Mouse (Mus musculus) myocyte (in vitro differentiated cells): ENCODE measurements around the gene Prkag2. TPM values are rescaled to one million over a fixed set of nuclear protein-coding genes. Genes with fewer than 3 reads are reported as not detected.
A peak's percentile ranks its signal among the peaks of the same experiment; 100 is the strongest.

Source experiments
- H3K27me3 ChIP-seq: one replicate; pipeline ENCODE4 v1.6.1; 2011; ENCODE audit not compliant: control insufficient read depth, insufficient read depth, insufficient read length
- H3K36me3 ChIP-seq: one replicate; pipeline ENCODE4 v1.6.1; 2011; ENCODE audit not compliant: control insufficient read depth, insufficient read depth
- H3K4me2 ChIP-seq: one replicate; pipeline ENCODE4 v1.6.1; 2011; ENCODE audit warnings: low read depth, control low read depth
- H3K4me3 ChIP-seq: one replicate; pipeline ENCODE4 v1.5.1; 2011; ENCODE audit warnings: mild to moderate bottlenecking, control low read depth, moderate library complexity
- H3K79me2 ChIP-seq: one replicate; pipeline ENCODE4 v1.6.1; 2011; ENCODE audit not compliant: control insufficient read depth, insufficient read depth
- H3ac ChIP-seq: one replicate; pipeline ENCODE4 v1.6.1; 2011; ENCODE audit not compliant: control insufficient read depth, insufficient read length
- CEBPB ChIP-seq: IDR thresholded peaks from 2 replicates; pipeline ENCODE4 v1.6.1; 2011; ENCODE audit warnings: mild to moderate bottlenecking, moderate library complexity; ENCODE audit not compliant: poor library complexity, insufficient read depth, severe bottlenecking
- E2F4 ChIP-seq: IDR thresholded peaks from one replicate; pipeline ENCODE4 v1.6.1; 2011; ENCODE audit warnings: mild to moderate bottlenecking, control low read depth, moderate library complexity; ENCODE audit not compliant: insufficient read depth
- MAX ChIP-seq: IDR thresholded peaks from one replicate; pipeline ENCODE4 v1.6.1; 2011; ENCODE audit warnings: low read depth, mild to moderate bottlenecking, control low read depth
- MYOD1 ChIP-seq, 3 experiments: IDR thresholded peaks; one replicate each; pipeline ENCODE4 v1.6.1; 2011; ENCODE audit warnings: control low read depth in 2 of 3, low read depth in 2 of 3, mild to moderate bottlenecking in 2 of 3, moderate library complexity in 1 of 3; ENCODE audit not compliant: insufficient read length in 2 of 3, control insufficient read depth in 1 of 3
- MYOG ChIP-seq, 3 experiments: IDR thresholded peaks; one replicate each; pipeline ENCODE4 v1.6.1; 2011; ENCODE audit warnings: control low read depth in 2 of 3, low read depth in 2 of 3, mild to moderate bottlenecking in 2 of 3; ENCODE audit not compliant: insufficient read length in 2 of 3, control insufficient read depth in 1 of 3, insufficient read depth in 1 of 3
- POLR2A ChIP-seq: IDR thresholded peaks from one replicate; pipeline ENCODE4 v1.6.1; 2011; ENCODE audit warnings: low read depth, mild to moderate bottlenecking, control low read depth, moderate library complexity; ENCODE audit not compliant: insufficient read length
- POLR2AphosphoS2 ChIP-seq: IDR thresholded peaks from one replicate; pipeline ENCODE4 v1.6.1; 2011; ENCODE audit warnings: low read depth, control low read depth; ENCODE audit not compliant: insufficient read length
- REST ChIP-seq: IDR thresholded peaks from one replicate; pipeline ENCODE4 v1.6.1; 2011; ENCODE audit warnings: mild to moderate bottlenecking, control low read depth, moderate library complexity; ENCODE audit not compliant: insufficient read depth, insufficient read length
- SRF ChIP-seq: IDR thresholded peaks from one replicate; pipeline ENCODE4 v1.6.1; 2011; ENCODE audit warnings: low read depth; ENCODE audit not compliant: control insufficient read depth, insufficient read length
- TCF12 ChIP-seq: IDR thresholded peaks from one replicate; pipeline ENCODE4 v1.6.1; 2011; ENCODE audit warnings: mild to moderate bottlenecking, control low read depth; ENCODE audit not compliant: poor library complexity, insufficient read depth, severe bottlenecking
- TCF3 ChIP-seq: IDR thresholded peaks from one replicate; pipeline ENCODE4 v1.6.1; 2011; ENCODE audit warnings: low read depth, control low read depth; ENCODE audit not compliant: insufficient read length
- USF1 ChIP-seq: IDR thresholded peaks from one replicate; pipeline ENCODE4 v1.6.1; 2011; ENCODE audit warnings: low read depth, mild to moderate bottlenecking, control low read depth, moderate library complexity
- polyA plus RNA-seq: library from polyadenylated mRNA; unstranded; fragments of >200 nt; fragmentation: generic; extraction: Trizol; gene quantifications from one replicate; pipeline ENCODE4 v1.2.1, GENCODE M21; 2012; ENCODE audit warnings: missing spikeins

Prkag2 gene
- polyA plus RNA-seq, 1 experiment, result 5.8 TPM

GRCm38 (mm10) chr5:24919155-24919554 is 181.3 kb downstream of the Prkag2 start:
- Histone ChIP-seq H3ac (no peak overlapping the region), H3K36me3 (no peaks in the 10 kb centered on the region), H3K4me2 (no peak overlapping the region), H3K27me3 (no peaks in the 10 kb centered on the region), H3K4me3 (no peak overlapping the region), H3K79me2 (no peaks in the 10 kb centered on the region)
- TF ChIP-seq E2F4 (no peak), REST (no peak)

- H3K27me3 ChIP-seq, result no peaks in the 10 kb centered on the region
- H3K4me2 ChIP-seq, result no peak overlapping the region
- H3K36me3 ChIP-seq, result no peaks in the 10 kb centered on the region
- TF ChIP-seq TCF12, result no peak
- no peak for TF ChIP-seq MAX
- no peak for TF ChIP-seq CEBPB
- TF ChIP-seq REST, result no peak
- TF ChIP-seq USF1, result no peak
- TF ChIP-seq SRF, result no peak
- no peak for TF ChIP-seq MYOD1 (IDR thresholded peaks at IDR 0.05; ENCODE audit: control insufficient read depth in 1 of 3, insufficient read length in 2 of 3, low read depth in 2 of 3)
- TF ChIP-seq MYOG (IDR thresholded peaks at IDR 0.05; ENCODE audit: control insufficient read depth in 1 of 3, insufficient read depth in 1 of 3, insufficient read length in 2 of 3, low read depth in 2 of 3), result no peak
- TF ChIP-seq POLR2AphosphoS2, result no peak
- TF ChIP-seq POLR2A, result no peak
- TF ChIP-seq TCF3, result no peak
- TF ChIP-seq E2F4, result no peak
- no peaks in the 10 kb centered on the region for H3K79me2 ChIP-seq
- no peak overlapping the region for H3ac ChIP-seq
- no peak overlapping the region for H3K4me3 ChIP-seq
Measured at GRCm38 (mm10) chr5:24916511-24916910, 183.9 kb downstream of the Prkag2 start.

- Histone ChIP-seq H3K79me2 (no peaks in the 10 kb centered on the region), H3K27me3 (no peaks in the 10 kb centered on the region), H3K4me3 (no peak overlapping the region), H3K36me3 (no peaks in the 10 kb centered on the region), H3ac (no peak overlapping the region), H3K4me2 (no peak overlapping the region)
- TF ChIP-seq POLR2AphosphoS2, result no peak
- TF ChIP-seq E2F4, result no peak
- TF ChIP-seq USF1, result no peak
- TF ChIP-seq MAX, result no peak
- no peak for TF ChIP-seq CEBPB
- TF ChIP-seq TCF3, result no peak
- no peak for TF ChIP-seq POLR2A
- no peak for TF ChIP-seq MYOG (IDR thresholded peaks at IDR 0.05; ENCODE audit: control insufficient read depth in 1 of 3, insufficient read depth in 1 of 3, insufficient read length in 2 of 3, low read depth in 2 of 3)
- TF ChIP-seq MYOD1 (IDR thresholded peaks at IDR 0.05; ENCODE audit: control insufficient read depth in 1 of 3, insufficient read length in 2 of 3, low read depth in 2 of 3), result no peak
- TF ChIP-seq TCF12, result no peak
- no peak for TF ChIP-seq REST
- no peak for TF ChIP-seq SRF
Measured at GRCm38 (mm10) chr5:24915119-24915518, 185.3 kb downstream of the Prkag2 start.

GRCm38 (mm10) chr5:24913656-24914055 is 186.8 kb downstream of the Prkag2 start:
- H3K36me3 ChIP-seq, result no peaks in the 10 kb centered on the region
- H3K4me3 ChIP-seq, result no peak overlapping the region
- H3K27me3 ChIP-seq, result no peaks in the 10 kb centered on the region
- no peak overlapping the region for H3K4me2 ChIP-seq
- no peak for TF ChIP-seq MYOD1 (IDR thresholded peaks at IDR 0.05; ENCODE audit: control insufficient read depth in 1 of 3, insufficient read length in 2 of 3, low read depth in 2 of 3)
- H3ac ChIP-seq, result no peak overlapping the region
- no peaks in the 10 kb centered on the region for H3K79me2 ChIP-seq

DNA sequence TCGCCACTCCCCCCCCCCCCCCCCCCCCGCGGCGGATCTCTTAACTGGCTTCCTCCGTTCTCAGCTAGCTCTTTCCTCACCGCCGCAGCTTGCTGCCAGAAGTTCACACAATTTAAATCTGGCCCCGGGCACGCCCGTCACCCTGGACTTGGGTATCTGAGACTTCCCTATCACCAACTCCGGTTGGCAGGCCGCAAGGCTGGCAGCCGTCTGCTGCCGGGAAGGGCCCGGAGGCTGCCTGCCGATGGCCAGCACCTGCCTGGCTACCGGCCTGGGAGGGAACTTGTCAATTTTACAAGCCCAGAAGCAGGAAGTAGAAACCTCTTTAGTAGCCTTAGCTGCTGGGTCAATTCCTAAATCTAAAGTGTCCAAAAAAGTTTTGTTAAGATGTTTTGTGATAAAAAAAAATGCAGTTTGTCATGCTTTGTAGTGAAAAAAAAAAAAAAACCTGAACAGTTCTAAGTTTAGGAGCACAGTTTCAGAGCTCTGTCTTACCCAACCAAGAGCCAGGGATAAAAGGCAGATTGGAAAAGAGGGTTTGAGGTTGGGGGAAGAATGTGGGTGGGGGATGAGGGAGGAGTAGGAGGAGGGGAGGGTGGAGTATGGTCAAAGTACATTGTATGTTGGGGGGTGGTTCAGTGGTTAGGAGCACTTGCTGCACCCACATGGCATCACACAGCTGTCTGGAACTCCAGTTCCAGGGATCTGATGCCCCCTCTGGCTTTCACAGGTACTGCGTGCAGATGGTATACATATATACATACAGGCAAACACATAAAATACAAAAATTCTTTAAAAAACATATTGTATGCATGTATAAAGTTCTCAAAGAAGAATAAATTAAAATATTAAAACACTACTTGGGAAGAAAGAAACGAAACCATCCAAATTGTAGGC is 191.4 kb downstream of the Prkag2 start:
- peak overlapping the region; percentile 33 for H3K4me3 ChIP-seq
- no peaks in the 10 kb centered on the region for H3K79me2 ChIP-seq
- no peak for TF ChIP-seq POLR2A
- TF ChIP-seq MYOG (IDR thresholded peaks at IDR 0.05; ENCODE audit: control insufficient read depth in 1 of 3, insufficient read depth in 1 of 3, insufficient read length in 2 of 3, low read depth in 2 of 3), result peak in 2 of 3 experiments; percentile 24 to 58
- peak in 2 of 3 experiments; percentile 37 to 71 for TF ChIP-seq MYOD1 (IDR thresholded peaks at IDR 0.05; ENCODE audit: control insufficient read depth in 1 of 3, insufficient read length in 2 of 3, low read depth in 2 of 3)
- no peak for TF ChIP-seq TCF3
- peak overlapping the region; percentile 67 for H3K4me2 ChIP-seq
- H3K27me3 ChIP-seq, result no peaks in the 10 kb centered on the region
- H3K36me3 ChIP-seq, result no peaks in the 10 kb centered on the region
- peak overlapping the region; percentile 48 for H3ac ChIP-seq
